Mouse (Mus musculus): ENCODE results near the gene Fgfrl1.

DNA sequence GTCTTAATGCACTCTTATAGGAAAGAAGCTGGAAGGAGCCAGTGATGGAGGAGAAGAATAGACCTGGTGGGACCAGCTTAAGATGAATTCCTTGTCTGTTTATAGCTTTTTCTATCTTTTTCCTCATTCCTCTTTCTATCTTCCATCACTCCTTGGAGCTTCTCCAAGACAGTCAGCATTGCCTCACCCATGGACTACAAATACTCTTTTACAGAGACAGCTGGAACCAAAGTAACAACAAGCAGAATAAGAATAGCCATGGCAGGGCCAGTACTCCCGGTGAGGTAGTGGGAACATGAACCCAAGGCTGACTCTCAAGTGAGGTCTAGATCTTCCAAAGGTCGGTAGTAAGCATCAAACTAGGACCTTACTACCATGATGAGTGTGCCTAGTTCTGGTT lies 20.9 kb downstream of the Fgfrl1 start:
- no peak for TF ChIP-seq EP300 (IDR thresholded peaks at IDR 0.05; ENCODE audit: insufficient read depth, low read depth, low read length)
- no peak for TF ChIP-seq CTCF (IDR thresholded peaks at IDR 0.05)
- no peak for TF ChIP-seq POLR2A (IDR thresholded peaks at IDR 0.05; ENCODE audit: insufficient read depth, low read depth, low read length)

All from heart, adult 2 months (tissue).